Mouse (Mus musculus): ENCODE results near the gene Nckap5l.

GRCm38 (mm10) chr15:99396462-99396861, 61.1 kb downstream of the Nckap5l start:
- TF ChIP-seq CTCF (IDR thresholded peaks at IDR 0.05) (no peak), POLR2A (IDR thresholded peaks at IDR 0.05; ENCODE audit: insufficient read depth, low read depth, low read length) (no peak), EP300 (IDR thresholded peaks at IDR 0.05; ENCODE audit: insufficient read depth, low read depth, low read length) (no peak)
